Mouse (Mus musculus): ENCODE results near the gene Mmaa. TPM values are rescaled to one million over a fixed set of nuclear protein-coding genes. Genes with fewer than 3 reads are reported as not detected.

The Mmaa gene
- total RNA-seq, 2 experiments from 2014 or later = 37.7 to 41.2 TPM

- intact Hi-C loops (cut with DNase I) = no loop called here
- no peak for DNase-seq (ENCODE audit: low spot score)
Observed at GRCm38 (mm10) chr8:79292712-79293264, 1.9 kb downstream of the Mmaa start.

GRCm38 (mm10) chr8:79289592-79289991 is 5.1 kb downstream of the Mmaa start:
- intact Hi-C loops (cut with DNase I) = no loop called here

GRCm38 (mm10) chr8:79288681-79289080 is 6.1 kb downstream of the Mmaa start:
- intact Hi-C loops (cut with DNase I) = no loop called here
- no peak for DNase-seq (ENCODE audit: low spot score)

More at GRCm38 (mm10) chr8:79289592-79289991, 5.1 kb downstream of the Mmaa start:
- DNase-seq (ENCODE audit: low spot score) = no peak

GRCm38 (mm10) chr8:79288250-79288649 is 6.5 kb downstream of the Mmaa start:
- intact Hi-C loops (cut with DNase I) = no loop called here
- no peak for DNase-seq (ENCODE audit: low spot score)

- intact Hi-C loops (cut with DNase I) = no loop called here
- no peak for DNase-seq (ENCODE audit: low spot score)
Observed at GRCm38 (mm10) chr8:79286424-79286823, 8.3 kb downstream of the Mmaa start.

GRCm38 (mm10) chr8:79284626-79285025 is 10.1 kb downstream of the Mmaa start:
- intact Hi-C loops (cut with DNase I) = no loop called here
- DNase-seq (ENCODE audit: low spot score) = no peak

GRCm38 (mm10) chr8:79281376-79281890 is 13.3 kb downstream of the Mmaa start:
- intact Hi-C loops (cut with DNase I) = no loop called here
- DNase-seq (ENCODE audit: low spot score) = no peak

GRCm38 (mm10) chr8:79277264-79277870 is 17.4 kb downstream of the Mmaa start:
- intact Hi-C loops (cut with DNase I) = no loop called here
- DNase-seq (ENCODE audit: low spot score) = no peak

GRCm38 (mm10) chr8:79274940-79275339 is 19.8 kb downstream of the Mmaa start:
- intact Hi-C loops (cut with DNase I) = loop anchor here (5.0 kb wide), 1 partner anchor 63 kb away; no protein-coding TSS in a partner anchor
- DNase-seq (ENCODE audit: low spot score) = no peak

- intact Hi-C loops (cut with DNase I) = loop anchor here (5.0 kb wide), 1 partner anchor 61 kb away; no protein-coding TSS in a partner anchor
- no peak for DNase-seq (ENCODE audit: low spot score)
Observed at GRCm38 (mm10) chr8:79273776-79274175, 21.0 kb downstream of the Mmaa start.

GRCm38 (mm10) chr8:79272676-79273075 is 22.1 kb downstream of the Mmaa start:
- no peak for DNase-seq (ENCODE audit: low spot score)
- intact Hi-C loops (cut with DNase I) = loop anchor here (5.0 kb wide), 1 partner anchor 60 kb away; no protein-coding TSS in a partner anchor

- DNase-seq (ENCODE audit: low spot score) = no peak
- intact Hi-C loops (cut with DNase I) = no loop called here
Observed at GRCm38 (mm10) chr8:79268921-79269320, 25.8 kb downstream of the Mmaa start.

- intact Hi-C loops (cut with DNase I) = no loop called here
- no peak for DNase-seq (ENCODE audit: low spot score)
Observed at GRCm38 (mm10) chr8:79261920-79262319, 32.8 kb downstream of the Mmaa start.

GRCm38 (mm10) chr8:79256076-79256705 is 38.5 kb downstream of the Mmaa start:
- intact Hi-C loops (cut with DNase I) = no loop called here
- DNase-seq (ENCODE audit: low spot score) = no peak

GRCm38 (mm10) chr8:79253742-79254141 is 41.0 kb downstream of the Mmaa start:
- no peak for DNase-seq (ENCODE audit: low spot score)
- intact Hi-C loops (cut with DNase I) = no loop called here

- DNase-seq (ENCODE audit: low spot score) = no peak
- intact Hi-C loops (cut with DNase I) = no loop called here
Observed at GRCm38 (mm10) chr8:79248470-79248869, 46.3 kb downstream of the Mmaa start, which contains the start of gene 1700011L22Rik. TSS of gene 1700011L22Rik (minus strand) at chr8:79248570.

- DNase-seq (ENCODE audit: low spot score) = no peak
- intact Hi-C loops (cut with DNase I) = no loop called here
Observed at GRCm38 (mm10) chr8:79243422-79243821, 51.3 kb downstream of the Mmaa start.

GRCm38 (mm10) chr8:79239996-79240395 is 54.7 kb downstream of the Mmaa start:
- no peak for DNase-seq (ENCODE audit: low spot score)
- intact Hi-C loops (cut with DNase I) = no loop called here

- no peak for DNase-seq (ENCODE audit: low spot score)
- intact Hi-C loops (cut with DNase I) = no loop called here
Observed at GRCm38 (mm10) chr8:79239320-79239719, 55.4 kb downstream of the Mmaa start.

- no peak for DNase-seq (ENCODE audit: low spot score)
- intact Hi-C loops (cut with DNase I) = no loop called here
Observed at GRCm38 (mm10) chr8:79229266-79229888, 65.4 kb downstream of the Mmaa start.

- intact Hi-C loops (cut with DNase I) = no loop called here
- no peak for DNase-seq (ENCODE audit: low spot score)
Observed at GRCm38 (mm10) chr8:79227916-79228315, 66.8 kb downstream of the Mmaa start.
